Mouse (Mus musculus) G1E (cell line): ENCODE results near the gene Ybx3. TPM values are rescaled to one million over a fixed set of nuclear protein-coding genes. Genes with fewer than 3 reads are reported as not detected.

Experiments
- ATAC-seq: 2 replicates; pipeline ENCODE4 v1.8.0; 2016; ENCODE audit warnings: mild to moderate bottlenecking; ENCODE audit not compliant: insufficient number of reproducible peaks, poor library complexity, low FRiP score, severe bottlenecking; ENCODE audit errors: extremely low read depth
- DNase-seq: peaks from one replicate; pipeline ENCODE4 v3.0.0; 2012; ENCODE audit warnings: low spot score
- H3K27me3 ChIP-seq: 2 replicates; pipeline ENCODE4 v1.6.1; 2012; ENCODE audit warnings: mild to moderate bottlenecking, low read length, inconsistent platforms; ENCODE audit not compliant: insufficient read depth
- H3K36me3 ChIP-seq: replicated peaks from 2 replicates; pipeline ENCODE3; 2012; ENCODE audit warnings: mild to moderate bottlenecking, inconsistent platforms
- H3K4me1 ChIP-seq: 2 replicates; pipeline ENCODE4 v1.6.1; 2012; ENCODE audit warnings: low read depth, low read length, inconsistent platforms, mixed read lengths; ENCODE audit not compliant: insufficient read depth
- H3K4me3 ChIP-seq: 2 replicates; pipeline ENCODE4 v1.5.1; 2012; ENCODE audit warnings: low read depth, mild to moderate bottlenecking, inconsistent platforms, low read length, moderate library complexity, mixed read lengths
- H3K9me3 ChIP-seq: replicated peaks from 2 replicates; pipeline ENCODE4 v1.6.1; 2012; ENCODE audit warnings: inconsistent platforms
- CTCF ChIP-seq: IDR thresholded peaks from 2 replicates; pipeline ENCODE4 v1.5.1; 2012; ENCODE audit warnings: low read depth, low read length, inconsistent platforms, mixed read lengths
- GATA1 ChIP-seq: IDR thresholded peaks from 2 replicates; pipeline ENCODE4 v1.6.1; 2012; ENCODE audit warnings: borderline replicate concordance, low read length, inconsistent platforms, mixed read lengths
- GATA2 ChIP-seq: IDR thresholded peaks from 2 replicates; pipeline ENCODE4 v1.6.1; 2012; ENCODE audit warnings: low read depth, low read length, inconsistent platforms, borderline replicate concordance
- POLR2AphosphoS5 ChIP-seq: IDR thresholded peaks from 2 replicates; pipeline ENCODE4 v1.6.1; 2012; ENCODE audit warnings: low read depth, low read length, inconsistent platforms; ENCODE audit not compliant: insufficient replicate concordance
- TAL1 ChIP-seq: conservative IDR thresholded peaks from 2 replicates; pipeline ENCODE4 v1.6.1; 2012; ENCODE audit warnings: low read depth, low read length, inconsistent platforms, mixed read lengths
- polyA plus RNA-seq: library from polyadenylated mRNA; stranded (reverse); fragments of >175 nt; gene quantifications from 2 replicates; pipeline ENCODE4 v1.2.3, GENCODE M21; 2012
- total RNA-seq, 2 experiments: library from RNA; stranded (forward) in 1 of 2; stranded (reverse) in 1 of 2; fragments of 200-1000 nt in 1 of 2; fragments of >200 nt in 1 of 2; fragmentation: Nextera tagmentation in 1 of 2; gene quantifications; 2 replicates each; pipeline ENCODE4 v1.2.3; 2014 to 2017

Ybx3 gene
- total and polyA plus RNA-seq, 3 experiments: 391 to 1,477 (median 1,065) TPM

DNA sequence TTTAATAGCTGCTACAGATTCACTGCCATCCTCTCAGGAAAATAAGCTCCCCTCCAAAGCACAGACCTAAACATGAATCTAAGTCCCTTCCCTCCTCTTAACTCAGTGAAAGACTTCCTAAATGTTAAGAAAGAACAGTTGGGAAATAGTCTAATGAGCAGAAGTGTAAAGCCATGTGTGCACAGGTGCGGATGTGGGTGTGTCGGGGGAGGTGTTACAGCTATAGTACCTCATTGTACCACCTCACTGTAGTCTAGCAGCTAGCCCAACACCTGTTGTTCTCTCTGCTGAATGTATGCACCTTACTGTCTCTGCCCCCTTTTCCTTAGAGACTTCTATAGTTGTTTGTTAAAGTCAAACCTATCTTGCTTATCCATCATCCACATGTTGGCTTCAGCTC lies 61.2 kb downstream of the Ybx3 start:
- DNase-seq (no peak), ATAC-seq (no peak)
- no peaks in the 10 kb centered on the region for H3K4me1 ChIP-seq
- H3K9me3 ChIP-seq: no peaks in the 10 kb centered on the region
- no peaks in the 10 kb centered on the region for H3K36me3 ChIP-seq
- 0 out of 2 replicates have a peak, but pooled peaks cover 2% of the 10 kb centered on the region for H3K27me3 ChIP-seq
- TF ChIP-seq CTCF (no peak), TAL1 (no peak), GATA2 (no peak), POLR2AphosphoS5 (no peak), GATA1 (no peak)
- H3K4me3 ChIP-seq: no peak overlapping the region

DNA sequence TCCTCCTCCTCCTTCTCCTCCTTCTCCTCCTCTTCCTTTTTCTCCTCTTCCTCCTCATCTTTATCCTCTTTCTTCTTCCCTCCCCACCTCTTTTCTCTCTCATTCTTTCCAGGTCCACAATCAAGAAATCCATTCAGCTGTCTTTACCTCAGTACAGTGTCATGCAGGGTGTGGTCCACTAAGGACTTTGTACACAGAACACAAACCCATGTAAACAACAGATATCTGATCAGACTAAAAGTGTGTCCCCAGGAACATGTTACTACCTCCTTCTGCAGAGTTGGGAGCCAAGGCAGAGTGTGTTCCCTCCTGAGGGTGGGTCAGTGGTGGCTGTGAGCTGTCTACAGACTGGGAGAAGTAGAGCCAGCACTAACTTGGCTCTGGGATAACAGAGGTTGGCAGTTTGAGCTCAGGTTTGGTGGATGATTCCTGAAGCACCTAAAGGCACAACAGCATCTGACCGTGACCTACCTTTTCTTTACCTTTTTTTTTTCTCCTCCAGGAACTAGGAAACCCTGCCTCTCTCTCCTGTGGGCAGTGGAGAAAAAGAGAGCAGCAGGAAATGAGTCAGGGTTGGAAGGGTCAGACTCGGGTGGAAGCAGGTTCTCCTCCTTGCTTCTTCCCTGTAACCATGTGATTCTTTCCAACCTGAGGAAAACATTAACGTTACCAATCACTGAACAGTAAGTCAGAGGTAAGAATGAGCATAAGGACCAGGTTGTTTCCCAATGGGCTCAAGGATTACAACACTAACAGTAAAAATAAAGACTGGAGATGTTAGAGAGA lies 66.2 kb downstream of the Ybx3 start:
- DNase-seq: no peak
- H3K4me1 ChIP-seq: no peaks in the 10 kb centered on the region
- TF ChIP-seq TAL1 (no peak), GATA1 (no peak), POLR2AphosphoS5 (no peak), GATA2 (no peak), CTCF (no peak)
- H3K27me3 ChIP-seq: peaks cover 4% of the 10 kb centered on the region; the same call in 1 of the 2 replicates
- no peaks in the 10 kb centered on the region for H3K9me3 ChIP-seq
- no peaks in the 10 kb centered on the region for H3K36me3 ChIP-seq
- H3K4me3 ChIP-seq: no peak overlapping the region
- no peak for ATAC-seq

DNA sequence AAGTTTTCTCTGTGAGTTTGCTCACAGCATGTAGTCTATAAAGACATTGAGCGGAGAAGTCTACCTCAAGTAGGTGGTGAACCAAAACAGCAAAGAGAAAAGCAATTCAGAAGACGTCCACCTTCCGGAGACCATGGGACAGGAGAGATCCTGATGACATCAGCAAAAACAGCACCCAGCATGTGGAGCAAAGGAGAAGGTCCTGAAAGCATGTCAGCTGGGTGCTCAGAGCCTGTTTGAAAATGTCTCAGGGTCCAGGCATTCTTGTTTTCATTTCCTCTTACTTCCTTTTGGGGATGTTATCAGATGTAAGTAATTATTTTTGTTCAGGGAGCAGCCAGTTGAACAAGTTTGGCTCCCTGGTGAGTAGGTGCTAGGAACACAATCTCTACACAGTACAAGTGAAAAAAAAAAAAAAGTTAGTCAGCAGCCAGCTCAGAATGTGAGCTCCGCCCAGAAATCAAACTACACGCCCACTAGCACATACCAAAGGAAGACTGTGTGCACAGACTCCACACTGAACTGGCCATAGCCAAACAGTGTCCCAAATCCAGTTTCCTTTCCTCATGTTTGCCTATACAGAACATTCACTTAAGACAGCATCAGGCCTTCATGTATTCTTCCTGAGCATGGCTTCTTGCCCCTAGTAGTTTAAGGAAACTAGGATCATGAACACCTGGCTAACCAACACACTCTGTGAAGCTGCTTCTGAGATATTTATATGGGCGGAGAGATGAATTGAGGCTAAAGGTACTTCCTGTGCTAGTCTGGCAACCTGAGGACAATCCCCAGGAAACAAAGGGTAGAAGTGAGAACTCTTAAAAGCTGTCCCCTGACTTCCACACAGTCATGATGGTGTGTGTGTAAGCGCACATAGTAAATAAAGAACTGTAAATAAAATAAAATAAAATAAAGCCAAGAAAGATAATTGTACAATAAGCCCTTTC lies 71.8 kb downstream of the Ybx3 start:
- H3K9me3 ChIP-seq: no peaks in the 10 kb centered on the region
- H3K36me3 ChIP-seq: no peaks in the 10 kb centered on the region
- no peaks in the 10 kb centered on the region; the same call in 1 of the 2 replicates for H3K27me3 ChIP-seq
- H3K4me1 ChIP-seq: no peaks in the 10 kb centered on the region
- TF ChIP-seq CTCF (no peak), POLR2AphosphoS5 (no peak), GATA1 (no peak), TAL1 (no peak), GATA2 (no peak)
- H3K4me3 ChIP-seq: no peak overlapping the region
- DNase-seq (no peak), ATAC-seq (no peak)

Other genes starting within 250 kb of the Ybx3 start
- 1.4 and 1.6 TPM in 2 replicates for gene Klra2, start 141.1 kb downstream of the Ybx3 start, total RNA-seq (2014; fragmentation: Nextera tagmentation)
- gene Klra2, start 141.1 kb downstream of the Ybx3 start, total RNA-seq (2017): 0.16 and 0.23 TPM in 2 replicates
- gene Klra2, start 141.1 kb downstream of the Ybx3 start, polyA plus RNA-seq: not detected in 2 replicates
- gene Magohb, start 95.2 kb downstream of the Ybx3 start, total RNA-seq (2014; fragmentation: Nextera tagmentation): not detected in 2 replicates
- gene Magohb, start 95.2 kb downstream of the Ybx3 start, total RNA-seq (2017): not detected in 2 replicates
- not detected in 2 replicates for gene Magohb, start 95.2 kb downstream of the Ybx3 start, polyA plus RNA-seq
- gene Styk1, start 34.9 kb downstream of the Ybx3 start, total RNA-seq (2014; fragmentation: Nextera tagmentation): 0.23 TPM in 1 of 2 replicates, not detected in the other
- 0.27 and 0.35 TPM in 2 replicates for gene Styk1, start 34.9 kb downstream of the Ybx3 start, total RNA-seq (2017)
- gene Styk1, start 34.9 kb downstream of the Ybx3 start, polyA plus RNA-seq: not detected in 2 replicates
- gene 5430401F13Rik, start 97.9 kb upstream of the Ybx3 start, total RNA-seq (2014; fragmentation: Nextera tagmentation): not detected in 2 replicates
- not detected in 2 replicates for gene 5430401F13Rik, start 97.9 kb upstream of the Ybx3 start, total RNA-seq (2017)
- not detected in 2 replicates for gene 5430401F13Rik, start 97.9 kb upstream of the Ybx3 start, polyA plus RNA-seq
- not detected in 2 replicates for gene Gm6619, start 97.9 kb upstream of the Ybx3 start, total RNA-seq (2014; fragmentation: Nextera tagmentation)
- gene Gm6619, start 97.9 kb upstream of the Ybx3 start, total RNA-seq (2017): 0.23 TPM in 1 of 2 replicates, not detected in the other
- gene Gm6619, start 97.9 kb upstream of the Ybx3 start, polyA plus RNA-seq: not detected in 2 replicates
- not detected in 2 replicates for gene Tas2r130, start 242.4 kb upstream of the Ybx3 start, total RNA-seq (2014; fragmentation: Nextera tagmentation)
- gene Tas2r130, start 242.4 kb upstream of the Ybx3 start, total RNA-seq (2017): 0.27 and 0.35 TPM in 2 replicates
- not detected in 2 replicates for gene Tas2r130, start 242.4 kb upstream of the Ybx3 start, polyA plus RNA-seq